Mouse (Mus musculus) left cerebral cortex, postnatal 25 days (tissue): ENCODE data around the gene Fyco1. TPM values are rescaled to one million over a fixed set of nuclear protein-coding genes. Genes with fewer than 3 reads are reported as not detected.
"Not testable (repeated sequence)": the region's sequence is repeated elsewhere in the genome, so short reads cannot be mapped to it uniquely, and the experiment has no call there.

Experiments used
- DNase-seq, 2 experiments: peaks; one replicate each; pipeline ENCODE4 v3.0.0; 2022; ENCODE audit warnings: low spot score in 2 of 2, mixed read lengths in 1 of 2
- intact Hi-C: fragments of 180-260 bp; cut with DNase I; formaldehyde crosslinking; loops from one replicate; pipeline ENCODE4 v1.15.1; 2025
- total RNA-seq, 2 experiments: library from RNA; stranded (reverse); gene quantifications; 2 replicates each; pipeline ENCODE4 v1.2.3; 2021

Gene Fyco1
- total RNA-seq, 2 experiments from 2014 or later = 22.0 to 26.8 TPM

DNA sequence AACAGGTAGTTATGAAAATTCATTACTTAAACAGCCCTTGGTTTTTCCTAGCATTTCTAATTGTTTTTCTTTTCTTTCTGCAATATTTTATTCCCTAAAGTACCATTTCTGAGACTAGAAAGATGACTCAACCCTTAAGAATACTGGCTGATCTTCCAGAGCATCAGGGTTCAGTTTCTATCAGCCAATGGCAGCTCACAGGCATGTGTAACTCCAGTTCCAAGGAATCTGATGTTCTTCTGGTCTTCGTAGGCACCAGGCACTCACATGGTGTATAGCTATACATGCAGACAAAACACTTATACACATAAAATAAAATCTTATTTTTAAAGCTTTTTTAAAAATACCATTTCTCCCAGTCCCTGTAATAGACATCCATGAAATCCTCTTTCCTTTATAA, 93.5 kb downstream of the Fyco1 start:
- no peak for DNase-seq
- intact Hi-C loops = no loop called here

DNA sequence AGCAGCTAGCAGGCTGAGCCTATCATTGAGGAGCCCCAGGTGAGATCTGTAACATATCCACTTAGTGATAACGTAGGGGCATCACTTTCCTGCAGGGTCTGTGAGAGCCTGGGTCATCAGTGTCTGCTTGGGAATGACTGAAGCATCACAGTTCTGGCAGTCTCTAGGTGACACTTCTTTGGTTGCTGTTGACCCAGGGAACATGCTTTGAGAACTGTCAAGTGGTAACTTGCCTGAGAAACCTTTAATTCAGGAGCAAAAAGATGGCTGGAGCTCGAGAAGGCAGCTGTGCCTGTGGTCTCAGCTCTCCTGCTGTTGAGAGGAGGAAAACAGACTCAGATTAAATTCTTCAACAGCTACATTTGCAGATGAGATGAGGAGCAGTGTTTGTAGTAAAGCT, 94.4 kb downstream of the Fyco1 start:
- no peak for DNase-seq
- intact Hi-C loops = no loop called here

DNA sequence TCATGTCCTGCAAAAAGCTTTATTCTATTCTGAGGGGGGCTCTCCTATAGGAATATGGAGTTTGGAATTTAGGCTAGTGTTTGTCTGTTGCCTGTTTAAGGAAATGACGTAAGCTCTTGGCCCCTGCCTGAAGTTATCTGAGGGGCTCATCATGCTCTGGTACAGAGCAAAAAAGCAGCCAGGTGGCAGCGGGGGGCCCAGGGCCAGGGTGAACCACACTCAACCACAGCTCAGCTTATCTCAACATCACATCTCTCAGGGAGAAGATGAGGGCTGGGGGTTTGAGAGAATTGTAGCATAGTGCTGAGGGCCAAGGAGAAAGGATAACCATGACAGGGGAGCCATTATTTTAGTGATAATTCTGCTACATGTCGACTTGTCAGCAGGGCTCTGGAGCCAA, 94.9 kb downstream of the Fyco1 start:
- intact Hi-C loops = no loop called here
- no peak for DNase-seq

GRCm38 (mm10) chr9:123754333-123754732, 97.4 kb downstream of the Fyco1 start:
- intact Hi-C loops = no loop called here
- DNase-seq = no peak

GRCm38 (mm10) chr9:123749687-123750086, 102.0 kb downstream of the Fyco1 start:
- intact Hi-C loops, DNase-seq: not testable (repeated sequence)

DNA sequence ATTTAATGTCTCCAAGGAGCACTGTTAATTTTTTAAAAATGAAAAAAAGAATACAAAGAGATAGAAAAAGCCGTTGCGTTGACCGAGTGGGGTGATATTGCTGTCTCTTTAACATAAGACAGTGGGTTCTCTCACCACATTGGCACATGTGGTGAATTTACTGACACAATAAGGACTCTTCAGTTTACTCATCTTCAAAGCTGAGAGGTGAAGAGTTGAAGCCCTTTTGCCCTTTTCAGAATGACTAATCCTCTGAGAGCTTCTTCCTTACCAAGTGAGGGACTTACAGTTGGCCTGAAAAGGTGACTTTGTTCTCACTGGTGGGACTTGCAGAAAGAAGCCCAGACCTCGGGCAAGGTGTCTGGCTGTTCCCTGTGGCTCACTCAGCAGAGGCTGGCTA, 110.9 kb downstream of the Fyco1 start:
- no peak for DNase-seq
- intact Hi-C loops = no loop called here

Other genes with a start within 250 kb of the Fyco1 start
- gene Slc6a20b, start 219.3 kb downstream of the Fyco1 start, total RNA-seq = under 1 TPM; 0.43 to 0.55 TPM
- under 1 TPM; 0.07 to 0.11 TPM for gene Ccr9, start 173.5 kb downstream of the Fyco1 start, total RNA-seq
- 10 to 100 TPM; 15.9 to 21.1 TPM for gene Slc6a20a, start 173.0 kb downstream of the Fyco1 start, total RNA-seq
- gene Lztfl1, start 134.2 kb downstream of the Fyco1 start, total RNA-seq = 10 to 100 TPM; 77.8 to 81.6 TPM
- gene Cxcr6, start 45.4 kb downstream of the Fyco1 start, total RNA-seq = not detected
- not detected for gene Xcr1, start 10.1 kb upstream of the Fyco1 start, total RNA-seq
- gene Ccr1, start 116.8 kb upstream of the Fyco1 start, total RNA-seq = 1 to 10 TPM in 1 of 2 experiments, under 1 TPM in 1; 0.57 to 1.1 TPM
- not detected for gene Ccr1l1, start 126.5 kb upstream of the Fyco1 start, total RNA-seq
- not detected for gene Ccr3, start 170.1 kb upstream of the Fyco1 start, total RNA-seq